Mouse (Mus musculus): ENCODE measurements around the gene Synpo2.
"Not testable (repeated sequence)": the region's sequence is repeated elsewhere in the genome, so short reads cannot be mapped to it uniquely, and the experiment has no call there.

Gene Synpo2

GRCm38 (mm10) chr3:123128781-123129180 is 107.2 kb downstream of the Synpo2 start:
- no peak for DNase-seq

GRCm38 (mm10) chr3:123128091-123128490 is 107.9 kb downstream of the Synpo2 start:
- DNase-seq = no peak

GRCm38 (mm10) chr3:123126741-123127140 is 109.2 kb downstream of the Synpo2 start:
- DNase-seq = not testable (repeated sequence)

- no peak for DNase-seq
Observed at GRCm38 (mm10) chr3:123123817-123124216, 112.1 kb downstream of the Synpo2 start.

GRCm38 (mm10) chr3:123122151-123123030 is 113.6 kb downstream of the Synpo2 start:
- DNase-seq = no peak

GRCm38 (mm10) chr3:123116903-123117302 is 119.0 kb downstream of the Synpo2 start:
- DNase-seq = no peak

GRCm38 (mm10) chr3:123115770-123116527 is 120.0 kb downstream of the Synpo2 start:
- DNase-seq = no peak

- DNase-seq = no peak
Observed at GRCm38 (mm10) chr3:123114001-123114635, 121.8 kb downstream of the Synpo2 start.

- DNase-seq = no peak
Observed at GRCm38 (mm10) chr3:123112781-123113180, 123.2 kb downstream of the Synpo2 start.

GRCm38 (mm10) chr3:123111071-123111711 is 124.8 kb downstream of the Synpo2 start:
- no peak for DNase-seq

- no peak for DNase-seq
Observed at GRCm38 (mm10) chr3:123107830-123108549, 128.0 kb downstream of the Synpo2 start.

- no peak for DNase-seq
Observed at GRCm38 (mm10) chr3:123104325-123104724, 131.6 kb downstream of the Synpo2 start.

GRCm38 (mm10) chr3:123103151-123103860 is 132.6 kb downstream of the Synpo2 start:
- DNase-seq = peak; percentile 59

- no peak for DNase-seq
Observed at GRCm38 (mm10) chr3:123101761-123102160, 134.2 kb downstream of the Synpo2 start.

- DNase-seq = no peak
Observed at GRCm38 (mm10) chr3:123095111-123095510, 140.8 kb downstream of the Synpo2 start.

- DNase-seq = no peak
Observed at GRCm38 (mm10) chr3:123093640-123094361, 142.1 kb downstream of the Synpo2 start.

- no peak for DNase-seq
Observed at GRCm38 (mm10) chr3:123092913-123093639, 142.9 kb downstream of the Synpo2 start.

- no peak for DNase-seq
Observed at GRCm38 (mm10) chr3:123092442-123092841, 143.5 kb downstream of the Synpo2 start.

GRCm38 (mm10) chr3:123089297-123090020 is 146.5 kb downstream of the Synpo2 start:
- DNase-seq = no peak

Measured in right cerebral cortex, postnatal 25 days (tissue).